Mouse (Mus musculus) C2C12 (cell line): ENCODE data around the gene Phf21a. TPM values are rescaled to one million over a fixed set of nuclear protein-coding genes. Genes with fewer than 3 reads are reported as not detected.
"Not testable (repeated sequence)": the region's sequence is repeated elsewhere in the genome, so short reads cannot be mapped to it uniquely, and the experiment has no call there.

ENCODE experiments used
- H3K27me3 ChIP-seq: one replicate; pipeline ENCODE4 v1.6.1; 2011; ENCODE audit not compliant: control insufficient read depth, insufficient read depth, insufficient read length
- H3K36me3 ChIP-seq: one replicate; pipeline ENCODE4 v1.6.1; 2011; ENCODE audit not compliant: control insufficient read depth, insufficient read depth
- H3K4me3 ChIP-seq: one replicate; pipeline ENCODE4 v1.5.1; 2011; ENCODE audit warnings: mild to moderate bottlenecking, control low read depth; ENCODE audit not compliant: poor library complexity, insufficient read depth, severe bottlenecking
- H3K79me2 ChIP-seq: one replicate; pipeline ENCODE4 v1.6.1; 2011; ENCODE audit not compliant: control insufficient read depth, insufficient read depth
- H3K79me3 ChIP-seq: one replicate; pipeline ENCODE4 v1.6.1; 2011; ENCODE audit warnings: low read depth, control low read depth
- H3ac ChIP-seq: one replicate; pipeline ENCODE3; 2011; ENCODE audit warnings: low read depth; ENCODE audit not compliant: control insufficient read depth, insufficient read length
- CEBPB ChIP-seq: IDR thresholded peaks from one replicate; pipeline ENCODE4 v1.6.1; 2011; ENCODE audit warnings: low read depth, mild to moderate bottlenecking, control low read depth, moderate library complexity
- CTCF ChIP-seq: IDR thresholded peaks from one replicate; pipeline ENCODE4 v1.5.1; 2011; ENCODE audit not compliant: control insufficient read depth, insufficient read depth, insufficient read length
- FOSL1 ChIP-seq: IDR thresholded peaks from one replicate; pipeline ENCODE4 v1.8.0; 2011; ENCODE audit warnings: mild to moderate bottlenecking, low read length; ENCODE audit not compliant: poor library complexity, insufficient read depth, severe bottlenecking
- MAX ChIP-seq: IDR thresholded peaks from one replicate; pipeline ENCODE4 v1.6.1; 2011; ENCODE audit warnings: mild to moderate bottlenecking, control low read depth
- MYOD1 ChIP-seq: IDR thresholded peaks from one replicate; pipeline ENCODE4 v1.6.1; 2011; ENCODE audit warnings: low read depth; ENCODE audit not compliant: control insufficient read depth, insufficient read length
- MYOG ChIP-seq: IDR thresholded peaks from one replicate; pipeline ENCODE4 v1.6.1; 2011; ENCODE audit not compliant: control insufficient read depth, insufficient read length; ENCODE audit errors: extremely low read depth
- USF1 ChIP-seq: IDR thresholded peaks from one replicate; pipeline ENCODE4 v1.6.1; 2011; ENCODE audit warnings: low read depth, mild to moderate bottlenecking, control low read depth, moderate library complexity
- polyA plus RNA-seq: library from polyadenylated mRNA; unstranded; fragments of >200 nt; fragmentation: generic; extraction: Trizol; gene quantifications from one replicate; pipeline ENCODE4 v1.2.1, GENCODE M21; 2012; ENCODE audit warnings: missing spikeins

Gene Phf21a
- polyA plus RNA-seq, 1 experiment, result 8.5 TPM

DNA sequence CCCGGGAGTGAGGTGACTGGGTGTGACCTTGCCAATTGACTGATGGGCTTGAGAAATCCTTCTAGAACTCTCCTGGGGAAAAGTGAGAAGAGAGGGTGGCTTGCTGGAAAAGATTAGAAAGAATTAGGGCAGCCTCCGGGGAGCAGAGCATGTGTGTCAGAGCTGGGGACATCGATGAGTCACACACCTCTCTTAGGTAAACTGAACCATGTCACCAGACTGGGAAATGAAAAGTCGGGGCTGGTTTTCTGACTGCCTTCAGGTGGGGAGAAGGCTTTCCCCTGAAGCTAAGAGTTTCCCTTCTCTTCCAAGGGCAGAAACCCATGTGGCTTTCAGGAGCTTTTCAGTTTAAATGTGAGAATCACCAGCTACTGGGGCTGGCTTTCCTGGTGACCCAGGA is 5.9 kb upstream of the Phf21a start:
- Histone ChIP-seq H3K79me2 (no peaks in the 10 kb centered on the region), H3K4me3 (no peak overlapping the region), H3K36me3 (no peaks in the 10 kb centered on the region), H3K27me3 (peaks cover 4% of the 10 kb centered on the region), H3ac (no peak overlapping the region), H3K79me3 (no peaks in the 10 kb centered on the region)
- TF ChIP-seq MAX (no peak), FOSL1 (no peak), USF1 (no peak), MYOG (no peak), MYOD1 (no peak), CEBPB (no peak)

DNA sequence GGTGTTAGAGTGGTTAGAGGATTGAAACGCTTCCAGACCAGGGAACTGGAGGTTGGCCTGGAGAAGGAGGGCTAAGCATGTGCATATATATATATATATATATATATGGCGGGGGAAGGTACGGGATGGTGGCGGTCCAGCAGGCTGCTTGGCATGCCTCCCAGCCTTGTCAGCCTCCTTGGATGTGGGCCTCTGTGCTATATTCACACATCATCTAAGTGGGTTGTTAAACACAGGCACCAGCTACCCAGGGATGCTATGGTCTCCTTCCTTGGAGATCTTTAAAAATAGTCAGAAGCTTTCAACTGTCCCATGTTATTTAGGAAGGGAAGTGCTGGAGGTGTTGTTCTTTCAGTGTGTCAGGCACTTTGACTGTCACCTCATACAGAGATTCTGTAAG is 3.1 kb upstream of the Phf21a start:
- H3ac ChIP-seq, result no peak overlapping the region
- H3K4me3 ChIP-seq, result no peak overlapping the region
- H3K36me3 ChIP-seq, result no peaks in the 10 kb centered on the region
- no peaks in the 10 kb centered on the region for H3K79me2 ChIP-seq
- TF ChIP-seq CTCF (no peak), MAX (no peak), MYOD1 (no peak), MYOG (no peak), CEBPB (no peak)
- H3K79me3 ChIP-seq, result no peaks in the 10 kb centered on the region
- H3K27me3 ChIP-seq, result peaks cover 10% of the 10 kb centered on the region

DNA sequence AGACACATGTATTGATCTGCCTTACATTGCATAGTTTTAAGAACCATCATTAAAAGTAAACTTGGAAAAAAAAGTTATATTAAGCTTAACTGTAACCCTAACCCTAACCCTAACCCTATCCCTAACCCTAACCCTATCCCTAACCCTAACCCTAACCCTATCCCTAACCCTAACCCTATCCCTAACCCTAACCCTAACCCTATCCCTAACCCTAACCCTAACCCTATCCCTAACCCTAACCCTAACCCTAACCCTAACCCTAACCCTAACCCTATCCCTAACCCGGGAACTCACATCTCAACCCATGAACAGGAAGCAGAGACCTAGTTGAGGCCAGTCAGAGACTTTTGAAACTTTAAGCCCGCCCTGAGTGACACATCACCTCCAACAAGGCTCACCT is 586 bp downstream of the Phf21a start:
- H3K27me3 ChIP-seq, result peaks cover 10% of the 10 kb centered on the region
- H3K4me3 ChIP-seq, H3K79me2 ChIP-seq, H3ac ChIP-seq, H3K36me3 ChIP-seq, H3K79me3 ChIP-seq: not testable (repeated sequence)

GRCm38 (mm10) chr2:92094078-92094477 is 1.2 kb downstream of the Phf21a start:
- no peaks in the 10 kb centered on the region for H3K79me3 ChIP-seq

DNA sequence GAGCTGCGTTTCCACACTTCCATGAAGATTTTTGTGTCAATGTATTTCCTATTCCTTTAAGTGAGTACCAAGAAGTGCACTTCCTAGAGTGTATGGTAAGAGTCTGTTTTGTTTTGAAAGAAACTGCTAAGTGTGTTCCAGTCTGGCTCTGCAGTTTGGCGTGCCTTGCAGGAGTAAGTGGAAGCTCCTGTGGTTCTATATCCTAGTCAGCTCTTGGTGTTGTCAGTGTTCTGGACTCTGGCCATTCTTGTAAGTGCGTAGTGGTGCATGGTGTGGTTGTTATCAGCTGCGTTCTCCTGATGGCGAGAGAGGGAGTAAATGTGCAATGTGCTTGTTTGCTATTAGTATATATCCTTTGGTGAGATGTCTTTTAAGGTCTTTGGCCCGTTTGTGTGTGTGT is 7.9 kb downstream of the Phf21a start:
- Histone ChIP-seq H3K79me2 (no peaks in the 10 kb centered on the region), H3K4me3 (no peak overlapping the region), H3K36me3 (no peaks in the 10 kb centered on the region), H3ac (no peak overlapping the region), H3K79me3 (no peaks in the 10 kb centered on the region), H3K27me3 (no peaks in the 10 kb centered on the region)
- TF ChIP-seq FOSL1, result no peak
- TF ChIP-seq CTCF, result no peak
- no peak for TF ChIP-seq USF1
- no peak for TF ChIP-seq MYOG
- no peak for TF ChIP-seq MYOD1
- TF ChIP-seq CEBPB, result no peak
- TF ChIP-seq MAX, result no peak

More at GRCm38 (mm10) chr2:92094078-92094477, 1.2 kb downstream of the Phf21a start:
- no peaks in the 10 kb centered on the region for H3K36me3 ChIP-seq
- TF ChIP-seq MAX, result no peak
- no peak for TF ChIP-seq MYOD1
- TF ChIP-seq MYOG, result no peak
- TF ChIP-seq CEBPB, result no peak
- TF ChIP-seq FOSL1, result no peak
- no peak for TF ChIP-seq USF1
- TF ChIP-seq CTCF, result no peak
- H3K4me3 ChIP-seq, result no peak overlapping the region
- peaks cover 10% of the 10 kb centered on the region for H3K27me3 ChIP-seq
- no peak overlapping the region for H3ac ChIP-seq
- H3K79me2 ChIP-seq, result no peaks in the 10 kb centered on the region

- Histone ChIP-seq H3K79me2 (no peaks in the 10 kb centered on the region), H3K27me3 (peaks cover 14% of the 10 kb centered on the region), H3K36me3 (no peaks in the 10 kb centered on the region), H3K79me3 (no peaks in the 10 kb centered on the region), H3ac (no peak overlapping the region), H3K4me3 (no peak overlapping the region)
- TF ChIP-seq MAX (no peak), USF1 (no peak), CEBPB (no peak)
Measured at GRCm38 (mm10) chr2:92124523-92124922, 31.6 kb downstream of the Phf21a start.

DNA sequence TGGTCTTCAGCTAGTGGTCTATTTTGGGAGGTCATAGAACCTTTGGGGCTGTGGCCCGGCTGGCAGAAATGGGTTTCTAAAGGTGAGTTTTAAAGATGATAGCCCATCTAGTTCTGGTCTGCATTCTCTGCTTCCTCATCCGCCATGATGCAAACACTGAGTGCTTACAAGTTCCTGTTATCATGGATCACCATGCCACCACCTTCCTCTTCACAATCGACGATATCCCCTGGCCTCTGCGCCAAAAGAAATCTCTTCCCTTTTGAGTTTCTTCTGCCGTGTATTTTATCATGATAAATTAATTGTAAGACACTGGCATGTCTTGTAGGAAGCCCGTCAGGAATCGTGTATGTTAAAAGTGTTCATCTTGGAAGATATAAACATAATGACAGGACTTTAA is 32.4 kb downstream of the Phf21a start:
- no peaks in the 10 kb centered on the region for H3K79me3 ChIP-seq
- no peaks in the 10 kb centered on the region for H3K79me2 ChIP-seq
- H3K36me3 ChIP-seq, result no peaks in the 10 kb centered on the region
- no peak overlapping the region for H3K4me3 ChIP-seq
- TF ChIP-seq FOSL1 (no peak), USF1 (no peak), MAX (no peak), CEBPB (no peak), MYOD1 (no peak), CTCF (no peak), MYOG (no peak)
- H3ac ChIP-seq, result no peak overlapping the region
- H3K27me3 ChIP-seq, result peaks cover 10% of the 10 kb centered on the region
